Mouse (Mus musculus) bone marrow macrophage, adult 2 months (primary cell): ENCODE results near the gene Efnb1. TPM values are rescaled to one million over a fixed set of nuclear protein-coding genes. Genes with fewer than 3 reads are reported as not detected.

ENCODE experiments used
- H3K27ac ChIP-seq: 2 replicates; pipeline ENCODE4 v1.5.1; 2012; ENCODE audit warnings: low read depth, low read length; ENCODE audit not compliant: insufficient read depth
- H3K4me1 ChIP-seq: 2 replicates; pipeline ENCODE4 v1.6.1; 2012; ENCODE audit warnings: low read length; ENCODE audit not compliant: control insufficient read depth, insufficient read depth
- H3K4me3 ChIP-seq: 2 replicates; pipeline ENCODE4 v1.5.1; 2012; ENCODE audit warnings: mild to moderate bottlenecking, low read length, moderate library complexity; ENCODE audit not compliant: insufficient read depth
- CTCF ChIP-seq: IDR thresholded peaks from 2 replicates; pipeline ENCODE4 v1.5.1; 2012; ENCODE audit warnings: low read depth, mild to moderate bottlenecking, low read length, moderate library complexity
- POLR2A ChIP-seq: IDR thresholded peaks from 2 replicates; pipeline ENCODE4 v1.6.1; 2012; ENCODE audit warnings: mild to moderate bottlenecking, low read depth, low read length, borderline replicate concordance
- polyA plus RNA-seq: library from polyadenylated mRNA; stranded (reverse); fragments of >200 nt; gene quantifications from 2 replicates; pipeline ENCODE4 v1.2.4, GENCODE M21; 2012; ENCODE audit not compliant: missing spikeins, insufficient read depth, insufficient read length

Efnb1 gene
- polyA plus RNA-seq, 1 experiment, result 2.7 TPM

- TF ChIP-seq POLR2A (no peak), CTCF (no peak)
- Histone ChIP-seq H3K4me1 (no peaks in the 10 kb centered on the region), H3K4me3 (no peak overlapping the region), H3K27ac (no peak overlapping the region)
These were observed 2.2 kb downstream of the Efnb1 start for GRCm38 (mm10) chrX:99137928-99138740.

- TF ChIP-seq CTCF (no peak), POLR2A (no peak)
- Histone ChIP-seq H3K27ac (no peak overlapping the region), H3K4me3 (no peak overlapping the region), H3K4me1 (no peaks in the 10 kb centered on the region)
These were observed 5.1 kb downstream of the Efnb1 start for GRCm38 (mm10) chrX:99141079-99141478.

- Histone ChIP-seq H3K4me1 (no peaks in the 10 kb centered on the region), H3K27ac (no peak overlapping the region), H3K4me3 (no peak overlapping the region)
- no peak for TF ChIP-seq CTCF
- no peak for TF ChIP-seq POLR2A
These were observed 6.0 kb downstream of the Efnb1 start for GRCm38 (mm10) chrX:99141900-99142299.

- TF ChIP-seq CTCF (no peak), POLR2A (no peak)
- Histone ChIP-seq H3K4me3 (no peak overlapping the region), H3K27ac (no peak overlapping the region), H3K4me1 (0 out of 2 replicates have a peak, but pooled peaks cover 2% of the 10 kb centered on the region)
These were observed 9.6 kb downstream of the Efnb1 start for GRCm38 (mm10) chrX:99145561-99145960.

- H3K27ac ChIP-seq, result no peak overlapping the region
- no peak overlapping the region for H3K4me3 ChIP-seq
- no peak for TF ChIP-seq CTCF
- no peak for TF ChIP-seq POLR2A
- H3K4me1 ChIP-seq, result peaks cover 5% of the 10 kb centered on the region
These were observed 12.4 kb downstream of the Efnb1 start for GRCm38 (mm10) chrX:99148061-99148905.

GRCm38 (mm10) chrX:99149047-99149446, 13.1 kb downstream of the Efnb1 start:
- TF ChIP-seq POLR2A (no peak), CTCF (no peak)
- no peak overlapping the region for H3K4me3 ChIP-seq
- peaks cover 5% of the 10 kb centered on the region for H3K4me1 ChIP-seq
- H3K27ac ChIP-seq, result no peak overlapping the region

GRCm38 (mm10) chrX:99149900-99150299, 14.0 kb downstream of the Efnb1 start:
- Histone ChIP-seq H3K4me3 (no peak overlapping the region), H3K27ac (no peak overlapping the region), H3K4me1 (peaks cover 5% of the 10 kb centered on the region)
- TF ChIP-seq CTCF (no peak), POLR2A (no peak)

- H3K4me3 ChIP-seq, result no peak overlapping the region
- no peak overlapping the region for H3K27ac ChIP-seq
- TF ChIP-seq POLR2A (no peak), CTCF (no peak)
- peaks cover 5% of the 10 kb centered on the region for H3K4me1 ChIP-seq
These were observed 14.8 kb downstream of the Efnb1 start for GRCm38 (mm10) chrX:99150712-99151111.

- TF ChIP-seq CTCF (no peak), POLR2A (no peak)
- Histone ChIP-seq H3K4me3 (no peak overlapping the region), H3K27ac (no peak overlapping the region), H3K4me1 (peaks cover 5% of the 10 kb centered on the region)
These were observed 15.5 kb downstream of the Efnb1 start for GRCm38 (mm10) chrX:99151434-99151833.

- TF ChIP-seq CTCF, result no peak
- no peak for TF ChIP-seq POLR2A
- Histone ChIP-seq H3K4me1 (peaks cover 5% of the 10 kb centered on the region), H3K27ac (no peak overlapping the region), H3K4me3 (no peak overlapping the region)
These were observed 16.2 kb downstream of the Efnb1 start for GRCm38 (mm10) chrX:99152141-99152540.
